Mouse (Mus musculus) midbrain, embryonic 12.5 days (tissue): ENCODE results near the gene Rpl18a. TPM values are rescaled to one million over a fixed set of nuclear protein-coding genes. Genes with fewer than 3 reads are reported as not detected.

Experiments used
- ATAC-seq: fragments of 200-750 bp; cut with Nextera tagmentation; 2 replicates; pipeline ENCODE4 v1.8.0; 2017; ENCODE audit warnings: low read depth, moderate TSS enrichment, moderate library complexity; ENCODE audit not compliant: low FRiP score
- H3K27ac ChIP-seq: fragments of 300-500 bp; sonication (generic); replicated peaks from 2 replicates; pipeline ENCODE4 v1.5.1; 2016; ENCODE audit warnings: mild to moderate bottlenecking
- H3K27me3 ChIP-seq: fragments of 300-500 bp; sonication (generic); 2 replicates; pipeline ENCODE4 v1.6.1; 2016; ENCODE audit warnings: mild to moderate bottlenecking
- H3K36me3 ChIP-seq: fragments of 300-500 bp; sonication (generic); 2 replicates; pipeline ENCODE4 v1.6.1; 2016
- H3K4me1 ChIP-seq: fragments of 300-500 bp; sonication (generic); 2 replicates; pipeline ENCODE4 v1.6.1; 2016
- H3K4me2 ChIP-seq: fragments of 300-500 bp; sonication (generic); replicated peaks from 2 replicates; pipeline ENCODE4 v1.6.1; 2016; ENCODE audit warnings: mild to moderate bottlenecking, moderate library complexity
- H3K4me3 ChIP-seq: fragments of 300-500 bp; sonication (generic); 2 replicates; pipeline ENCODE4 v1.5.1; 2016; ENCODE audit warnings: mild to moderate bottlenecking
- H3K9ac ChIP-seq: fragments of 300-500 bp; sonication (generic); replicated peaks from 2 replicates; pipeline ENCODE4 v1.6.1; 2016; ENCODE audit warnings: mild to moderate bottlenecking, moderate library complexity
- H3K9me3 ChIP-seq: fragments of 300-500 bp; sonication (generic); 2 replicates; pipeline ENCODE4 v1.6.1; 2016; ENCODE audit warnings: mild to moderate bottlenecking
- WGBS: fragments of 180-500 bp; shearing (Covaris S2); methylation state at CpG from one replicate; pipeline ENCODE4 v1.1.7; 2016; 5-methylcytosine and 5-hydroxymethylcytosine counted together
- polyA plus RNA-seq: library from polyadenylated mRNA; unstranded; fragments of >200 nt; fragmentation: Nextera tagmentation; extraction: Ambion mirVana; gene quantifications from 2 replicates; pipeline ENCODE4 v1.2.1, GENCODE M21; 2016

Gene Rpl18a
- polyA plus RNA-seq, 1 experiment from 2014 or later = 2,550 TPM

GRCm38 (mm10) chr8:70863956-70864711, 33.1 kb downstream of the Rpl18a start:
- H3K9ac ChIP-seq = peak overlapping the region; percentile 79
- no peak for ATAC-seq
- peak overlapping the region; percentile 80 for H3K4me2 ChIP-seq
- H3K36me3 ChIP-seq = peaks cover 9% of the 10 kb centered on the region
- H3K4me3 ChIP-seq = peak overlapping the region; percentile 58
- peaks cover 33% of the 10 kb centered on the region for H3K27me3 ChIP-seq
- under 1% methylated on average over 46 of the region's 46 CpGs for WGBS
- no peaks in the 10 kb centered on the region for H3K9me3 ChIP-seq
- peak overlapping the region; percentile 97 for H3K27ac ChIP-seq
- H3K4me1 ChIP-seq = peaks cover 72% of the 10 kb centered on the region

- Histone ChIP-seq H3K4me3 (peak within 1 kb of the TSS; percentile 58), H3K9me3 (no peaks in the 10 kb centered on the region), H3K4me1 (peaks cover 72% of the 10 kb centered on the region), H3K36me3 (peaks cover 5% of the 10 kb centered on the region), H3K9ac (peak within 1 kb of the TSS; percentile 79), H3K27ac (peak within 1 kb of the TSS; percentile 97), H3K27me3 (peaks cover 23% of the 10 kb centered on the region), H3K4me2 (peak within 1 kb of the TSS; percentile 80)
- no peak for ATAC-seq
- WGBS = under 1% methylated on average over 53 of the region's 55 CpGs
Observed at GRCm38 (mm10) chr8:70862824-70863641, 34.2 kb downstream of the Rpl18a start, which contains the start of gene Kcnn1. TSS of gene Kcnn1 (minus strand) at chr8:70863258.

GRCm38 (mm10) chr8:70857516-70857915, 39.7 kb downstream of the Rpl18a start:
- Histone ChIP-seq H3K4me2 (peak overlapping the region; percentile 81; the same call in 1 of the 2 replicates), H3K36me3 (0 out of 2 replicates have a peak, but pooled peaks cover 15% of the 10 kb centered on the region), H3K4me1 (peaks cover 50% of the 10 kb centered on the region), H3K27me3 (peaks cover 22% of the 10 kb centered on the region), H3K9ac (0 out of 2 replicates have a peak overlapping the region, but pooled peaks have one; percentile 12), H3K27ac (peak overlapping the region; percentile 56), H3K4me3 (no peak overlapping the region), H3K9me3 (no peaks in the 10 kb centered on the region)
- ATAC-seq = no peak
- 1% methylated on average over 4 of the region's 4 CpGs for WGBS

DNA sequence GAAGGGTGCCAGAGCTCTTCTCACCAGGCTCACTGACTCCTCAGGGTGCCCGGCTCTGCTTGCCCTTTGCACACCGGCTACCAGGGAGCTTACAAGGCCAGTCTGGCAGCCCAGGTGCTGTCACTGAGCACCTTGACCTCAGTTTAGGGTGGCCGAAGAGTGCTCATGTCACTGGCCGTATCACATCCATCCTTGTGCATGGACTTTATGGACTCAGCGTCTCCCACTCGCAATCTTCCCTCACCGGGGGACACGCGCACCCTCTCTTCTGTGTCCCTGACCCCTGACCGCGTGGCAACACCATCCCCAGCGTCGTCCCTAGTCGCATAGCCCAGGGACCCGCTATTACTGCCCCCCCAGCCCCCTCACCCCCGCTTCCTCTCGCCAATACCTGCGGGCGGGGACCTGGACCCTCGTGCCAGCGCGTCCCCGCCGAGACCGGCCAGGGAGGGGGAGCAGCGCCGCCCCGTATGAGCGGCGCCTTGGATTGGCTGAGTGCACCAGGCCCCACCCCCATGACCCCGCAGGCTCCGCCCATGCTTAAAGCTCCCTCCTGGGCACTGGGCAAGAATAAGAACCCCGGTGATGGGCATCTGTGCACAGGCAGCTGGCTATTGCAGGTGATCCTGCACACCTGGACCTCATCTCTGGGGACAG, 40.5 kb downstream of the Rpl18a start:
- H3K27me3 ChIP-seq = peaks cover 13% of the 10 kb centered on the region
- H3K27ac ChIP-seq = no peak overlapping the region
- WGBS = 8% methylated on average over 28 of the region's 33 CpGs
- ATAC-seq = peak; percentile 80
- H3K9ac ChIP-seq = peak overlapping the region; percentile 40
- H3K9me3 ChIP-seq = no peaks in the 10 kb centered on the region
- H3K36me3 ChIP-seq = 0 out of 2 replicates have a peak, but pooled peaks cover 21% of the 10 kb centered on the region
- H3K4me2 ChIP-seq = peak overlapping the region; percentile 81
- peaks cover 42% of the 10 kb centered on the region for H3K4me1 ChIP-seq
- H3K4me3 ChIP-seq = peak overlapping the region; percentile 48

GRCm38 (mm10) chr8:70856028-70856427, 41.2 kb downstream of the Rpl18a start:
- peaks cover 36% of the 10 kb centered on the region for H3K4me1 ChIP-seq
- no peak overlapping the region for H3K9ac ChIP-seq
- 0 out of 2 replicates have a peak, but pooled peaks cover 21% of the 10 kb centered on the region for H3K36me3 ChIP-seq
- 70% methylated on average over 5 of the region's 5 CpGs for WGBS
- H3K27ac ChIP-seq = no peak overlapping the region
- H3K4me3 ChIP-seq = no peak overlapping the region
- peak overlapping the region; percentile 81; the same call in 1 of the 2 replicates for H3K4me2 ChIP-seq
- no peaks in the 10 kb centered on the region for H3K9me3 ChIP-seq
- no peak for ATAC-seq
- peaks cover 7% of the 10 kb centered on the region for H3K27me3 ChIP-seq

- Histone ChIP-seq H3K27me3 (peaks cover 6% of the 10 kb centered on the region), H3K27ac (no peak overlapping the region), H3K4me3 (no peak overlapping the region), H3K9me3 (no peaks in the 10 kb centered on the region), H3K36me3 (0 out of 2 replicates have a peak, but pooled peaks cover 21% of the 10 kb centered on the region), H3K9ac (no peak overlapping the region), H3K4me2 (no peak overlapping the region), H3K4me1 (peaks cover 27% of the 10 kb centered on the region)
- 90% methylated on average over 2 of the region's 2 CpGs for WGBS
- ATAC-seq = no peak
Observed at GRCm38 (mm10) chr8:70853863-70854262, 43.3 kb downstream of the Rpl18a start.

DNA sequence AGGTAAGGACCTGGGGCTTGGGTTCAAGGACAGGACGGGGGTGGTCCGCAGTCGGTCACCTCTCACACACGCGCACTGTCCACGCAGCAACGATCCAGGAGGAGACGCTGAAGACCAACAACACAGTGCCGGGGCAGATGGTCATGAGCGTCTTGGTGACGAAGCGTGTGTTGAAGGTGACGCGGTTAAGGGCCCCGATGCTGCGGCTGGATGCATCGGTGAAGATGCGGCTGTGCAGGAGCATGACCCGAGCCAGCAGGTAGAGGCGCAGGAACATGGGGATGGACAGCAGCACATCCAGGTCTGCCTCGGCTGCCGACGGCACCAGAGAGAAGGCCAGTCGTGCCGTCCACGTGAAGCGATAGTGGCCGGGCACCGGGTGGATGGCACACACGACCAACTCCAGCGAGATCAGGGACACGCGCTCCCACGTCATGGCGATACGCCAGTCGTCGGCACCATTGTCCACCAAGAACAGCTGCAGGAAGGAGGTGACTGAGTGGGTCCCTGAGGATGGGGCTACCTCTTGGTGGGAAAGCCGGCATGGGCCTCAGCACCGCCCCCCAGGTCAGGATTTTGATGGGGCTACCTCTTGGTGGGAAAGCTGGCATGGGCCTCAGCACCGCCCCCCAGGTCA, 44.5 kb downstream of the Rpl18a start:
- H3K4me3 ChIP-seq = no peak overlapping the region
- H3K27ac ChIP-seq = no peak overlapping the region
- 0 out of 2 replicates have a peak, but pooled peaks cover 24% of the 10 kb centered on the region for H3K36me3 ChIP-seq
- H3K9ac ChIP-seq = no peak overlapping the region
- ATAC-seq = no peak
- no peaks in the 10 kb centered on the region for H3K9me3 ChIP-seq
- H3K4me1 ChIP-seq = peaks cover 15% of the 10 kb centered on the region
- 91% methylated on average over 41 of the region's 41 CpGs for WGBS
- H3K27me3 ChIP-seq = peaks cover 6% of the 10 kb centered on the region
- H3K4me2 ChIP-seq = no peak overlapping the region

DNA sequence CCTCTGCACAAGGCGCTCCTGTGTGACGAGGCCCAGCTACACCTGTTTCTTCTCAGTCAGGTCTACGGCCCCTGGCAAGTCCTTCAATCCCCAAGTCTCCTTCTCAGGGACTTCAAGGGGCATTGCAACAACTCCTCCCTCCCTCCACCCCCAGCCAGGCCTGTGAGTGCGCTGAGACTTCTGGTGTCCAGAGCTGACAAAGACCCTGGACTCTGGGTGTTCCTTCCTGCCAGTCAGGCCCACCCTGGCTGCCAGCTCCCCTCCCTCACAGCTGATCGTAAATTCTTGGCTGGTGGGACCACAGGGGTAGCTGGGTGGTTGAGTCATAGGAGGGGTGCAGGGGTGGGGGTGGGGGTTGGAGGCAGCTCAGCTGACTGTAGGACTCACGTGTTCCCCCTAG, 45.4 kb downstream of the Rpl18a start:
- WGBS = 70% methylated on average over 6 of the region's 6 CpGs
- Histone ChIP-seq H3K36me3 (0 out of 2 replicates have a peak, but pooled peaks cover 24% of the 10 kb centered on the region), H3K4me2 (no peak overlapping the region), H3K9me3 (no peaks in the 10 kb centered on the region), H3K27me3 (peaks cover 6% of the 10 kb centered on the region), H3K27ac (no peak overlapping the region), H3K4me3 (no peak overlapping the region), H3K4me1 (peaks cover 9% of the 10 kb centered on the region), H3K9ac (peak overlapping the region; percentile 28; the same call in 1 of the 2 replicates)
- ATAC-seq = no peak

GRCm38 (mm10) chr8:70850947-70851346, 46.3 kb downstream of the Rpl18a start:
- WGBS = 86% methylated on average over 4 of the region's 4 CpGs
- 0 out of 2 replicates have a peak, but pooled peaks cover 5% of the 10 kb centered on the region for H3K4me1 ChIP-seq
- H3K4me3 ChIP-seq = no peak overlapping the region
- no peaks in the 10 kb centered on the region for H3K9me3 ChIP-seq
- no peak for ATAC-seq
- 0 out of 2 replicates have a peak, but pooled peaks cover 24% of the 10 kb centered on the region for H3K36me3 ChIP-seq
- no peaks in the 10 kb centered on the region; the same call in none of the 2 replicates for H3K27me3 ChIP-seq
- no peak overlapping the region for H3K27ac ChIP-seq
- H3K4me2 ChIP-seq = no peak overlapping the region
- no peak overlapping the region for H3K9ac ChIP-seq

- Histone ChIP-seq H3K4me2 (no peak overlapping the region), H3K36me3 (0 out of 2 replicates have a peak, but pooled peaks cover 24% of the 10 kb centered on the region), H3K27me3 (no peaks in the 10 kb centered on the region; the same call in 1 of the 2 replicates), H3K9me3 (no peaks in the 10 kb centered on the region), H3K4me1 (0 out of 2 replicates have a peak, but pooled peaks cover 5% of the 10 kb centered on the region), H3K4me3 (no peak overlapping the region), H3K27ac (no peak overlapping the region), H3K9ac (no peak overlapping the region)
- 81% methylated on average over 7 of the region's 7 CpGs for WGBS
- no peak for ATAC-seq
Observed at GRCm38 (mm10) chr8:70850132-70850845, 46.9 kb downstream of the Rpl18a start.
